Mouse (Mus musculus): Measurements from ENCODE around the gene Tmem104.

Gene Tmem104

GRCm38 (mm10) chr11:115166776-115167175, 20.5 kb upstream of the Tmem104 start:
- peak in 1 of 2 experiments; percentile 16 for DNase-seq (ENCODE audit: low spot score in 2 of 2)

GRCm38 (mm10) chr11:115167631-115168249, 19.5 kb upstream of the Tmem104 start:
- DNase-seq (ENCODE audit: low spot score in 2 of 2) = no peak

DNA sequence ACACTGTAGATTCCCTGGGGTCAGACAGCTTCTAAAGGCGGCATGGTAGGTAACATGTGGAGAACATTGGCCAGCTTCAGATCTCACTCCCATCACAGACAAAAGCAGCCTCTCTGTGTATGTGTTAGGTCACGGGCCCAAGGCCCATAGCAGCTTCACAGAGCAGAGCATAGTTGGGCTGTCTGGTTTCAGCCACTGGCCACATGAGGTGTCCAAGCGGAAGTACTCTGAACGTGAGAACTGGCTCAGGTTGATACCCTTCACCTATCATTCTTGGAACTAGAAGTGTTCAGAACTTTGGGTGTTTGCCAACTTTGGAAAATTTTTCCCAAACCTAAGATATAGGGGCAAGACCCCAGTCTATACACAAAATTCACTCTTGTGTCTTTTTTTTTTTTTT, 17.9 kb upstream of the Tmem104 start:
- no peak for DNase-seq (ENCODE audit: low spot score in 2 of 2)

DNA sequence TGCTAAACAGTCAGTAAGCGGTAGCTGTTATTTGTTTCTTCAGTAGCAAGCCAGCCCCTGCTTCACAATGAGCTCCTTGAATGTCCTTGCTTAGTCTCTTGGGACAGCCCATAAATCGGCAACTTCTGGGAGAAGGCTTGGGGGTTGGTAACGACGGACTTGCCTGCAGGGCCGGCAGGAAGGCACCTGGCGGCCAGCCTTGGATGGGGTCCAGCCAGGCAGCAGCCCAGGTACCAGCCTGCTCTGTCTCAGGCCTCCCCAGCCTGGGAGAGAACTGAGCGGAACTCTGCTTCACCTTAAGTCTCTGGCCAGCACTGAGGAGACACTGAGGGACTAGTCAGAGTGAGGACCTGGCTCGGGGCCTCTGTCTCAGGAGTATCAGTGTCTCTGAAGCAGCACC, 16.2 kb upstream of the Tmem104 start:
- no peak for DNase-seq (ENCODE audit: low spot score in 2 of 2)

GRCm38 (mm10) chr11:115172825-115173287, 14.4 kb upstream of the Tmem104 start:
- DNase-seq (ENCODE audit: low spot score in 2 of 2) = peak; percentile 52 to 57

DNA sequence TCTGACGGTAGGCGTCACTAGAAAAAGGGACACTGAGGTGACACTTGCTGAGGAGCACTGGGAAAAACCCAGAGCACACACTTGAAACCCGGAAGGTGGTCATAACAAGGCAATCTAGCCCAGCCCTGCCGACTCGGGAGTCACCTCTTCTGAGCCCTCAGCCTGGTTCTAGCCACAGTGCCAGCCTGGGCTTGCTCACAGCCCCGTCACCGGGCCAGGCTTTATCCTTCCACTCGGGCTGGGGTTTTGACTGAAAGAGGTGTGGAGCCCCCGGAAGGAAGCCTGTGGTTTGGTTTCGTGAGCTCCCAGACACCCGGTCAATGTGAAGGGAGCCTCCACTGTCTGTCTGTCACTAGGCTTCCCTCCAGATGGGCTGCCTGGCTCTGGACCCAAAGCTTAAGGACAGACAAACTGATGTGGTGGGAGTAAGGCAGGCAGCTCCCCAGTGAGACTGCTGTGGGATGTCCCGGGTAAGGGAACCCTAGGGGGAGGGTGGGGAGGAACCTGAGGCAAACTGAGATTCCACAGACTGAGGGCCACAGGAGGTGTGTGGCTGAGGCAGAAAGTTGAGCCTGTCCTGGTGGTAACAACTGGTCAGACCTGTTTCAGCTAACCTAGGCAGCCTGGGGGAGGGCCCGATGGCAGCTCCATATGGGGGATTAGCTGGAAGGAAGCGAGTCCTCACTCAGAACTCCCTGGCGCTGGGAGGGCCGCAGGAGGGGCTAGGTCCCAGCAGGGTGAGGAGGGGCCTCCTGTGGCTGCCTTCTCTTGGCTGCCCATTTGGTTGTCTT, 13.5 kb upstream of the Tmem104 start:
- DNase-seq (ENCODE audit: low spot score in 2 of 2) = no peak

- DNase-seq (ENCODE audit: low spot score in 2 of 2) = no peak
These were observed 10.7 kb upstream of the Tmem104 start for GRCm38 (mm10) chr11:115176399-115177190.

- peak; percentile 72 to 75 for DNase-seq (ENCODE audit: low spot score in 2 of 2)
These were observed 9.6 kb upstream of the Tmem104 start for GRCm38 (mm10) chr11:115177559-115178195.

GRCm38 (mm10) chr11:115178766-115179165, 8.5 kb upstream of the Tmem104 start:
- no peak for DNase-seq (ENCODE audit: low spot score in 2 of 2)

DNA sequence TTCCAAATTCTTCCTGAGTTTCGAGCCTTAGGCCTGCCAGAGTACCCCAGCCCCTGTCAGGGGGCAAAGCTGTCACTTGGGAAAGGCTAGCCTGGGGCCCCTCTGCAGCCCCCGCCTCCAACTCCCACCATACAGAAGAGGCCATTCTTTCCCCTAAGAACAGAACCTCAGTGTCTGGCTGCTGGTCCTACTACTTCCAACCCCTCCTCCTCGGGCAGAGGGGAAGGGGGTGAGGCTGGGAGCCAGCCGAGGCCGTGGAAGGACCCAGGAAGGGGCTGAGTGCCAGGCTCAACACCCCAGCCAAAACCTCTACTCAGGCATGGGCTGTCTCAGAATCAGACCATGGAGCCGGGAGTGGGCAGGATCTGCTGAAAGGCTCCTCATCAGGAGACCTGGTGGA, 8.1 kb upstream of the Tmem104 start:
- DNase-seq (ENCODE audit: low spot score in 2 of 2) = peak; percentile 81 to 84

DNA sequence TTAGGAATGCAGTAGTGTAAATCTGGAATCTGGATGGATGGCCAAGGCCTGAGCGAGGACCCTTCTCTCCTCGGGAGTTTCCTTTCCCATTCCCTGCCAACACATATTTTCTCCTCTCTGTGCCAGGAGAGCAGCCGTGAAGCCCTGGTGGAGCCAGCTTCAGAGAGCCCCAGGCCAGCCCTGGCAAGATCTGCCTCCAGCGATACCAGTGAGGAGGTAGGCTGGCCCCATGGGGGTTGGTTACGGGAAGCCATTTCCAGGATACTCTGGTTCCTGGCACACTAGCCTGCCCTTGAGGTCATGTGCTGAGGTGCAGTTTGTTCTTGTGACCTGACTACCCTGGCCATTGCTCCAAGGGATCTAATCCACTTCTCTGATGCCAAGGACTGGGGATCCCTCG, 7.4 kb upstream of the Tmem104 start:
- DNase-seq (ENCODE audit: low spot score in 2 of 2) = no peak

DNA sequence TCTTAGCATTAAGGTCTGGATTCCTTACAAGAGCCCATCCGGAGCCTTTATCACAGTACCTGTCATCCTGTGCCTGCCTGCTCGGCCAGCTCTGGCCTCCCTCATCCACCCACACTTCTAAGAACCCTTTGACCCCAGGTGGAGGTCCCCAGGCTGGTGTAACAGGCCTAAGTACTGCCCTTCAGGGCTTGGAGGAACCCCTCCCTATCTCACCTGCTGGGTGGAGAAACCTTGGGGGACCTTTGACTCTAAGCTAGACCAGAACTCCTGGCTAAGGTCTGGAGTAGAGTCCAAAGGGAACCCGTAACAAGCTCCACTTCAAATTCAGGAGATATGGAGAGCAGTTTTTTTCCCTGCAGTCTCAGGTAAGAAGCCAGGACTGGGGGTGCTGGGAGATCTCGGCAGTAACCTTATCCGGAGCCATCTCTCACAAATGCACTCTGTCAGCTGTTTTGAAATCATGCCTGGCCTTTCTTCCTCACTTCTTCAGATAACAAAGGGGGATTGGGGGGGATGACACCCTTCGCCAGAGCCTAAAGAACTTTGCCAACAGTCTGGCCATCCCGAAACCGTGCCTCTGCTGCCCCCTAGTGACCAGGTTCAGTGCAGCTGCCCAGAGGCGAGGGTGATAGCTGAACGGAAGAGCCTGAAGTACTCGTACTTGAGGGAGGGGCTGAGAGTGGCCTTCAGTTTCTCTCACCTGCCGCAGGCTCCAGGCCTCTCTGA, 5.2 kb upstream of the Tmem104 start:
- DNase-seq (ENCODE audit: low spot score in 2 of 2) = peak; percentile 72 to 86

GRCm38 (mm10) chr11:115184973-115185372, 2.3 kb upstream of the Tmem104 start:
- DNase-seq (ENCODE audit: low spot score in 2 of 2) = no peak

GRCm38 (mm10) chr11:115187693-115188092, 406 bp downstream of the Tmem104 start, which contains the start of gene Nat9:
Nat9 (minus strand) TSS chr11:115187859.
- no peak for DNase-seq (ENCODE audit: low spot score in 2 of 2)

GRCm38 (mm10) chr11:115188539-115189231, 1.4 kb downstream of the Tmem104 start:
- no peak for DNase-seq (ENCODE audit: low spot score in 2 of 2)

GRCm38 (mm10) chr11:115189304-115189703, 2.0 kb downstream of the Tmem104 start:
- DNase-seq (ENCODE audit: low spot score in 2 of 2) = no peak

DNA sequence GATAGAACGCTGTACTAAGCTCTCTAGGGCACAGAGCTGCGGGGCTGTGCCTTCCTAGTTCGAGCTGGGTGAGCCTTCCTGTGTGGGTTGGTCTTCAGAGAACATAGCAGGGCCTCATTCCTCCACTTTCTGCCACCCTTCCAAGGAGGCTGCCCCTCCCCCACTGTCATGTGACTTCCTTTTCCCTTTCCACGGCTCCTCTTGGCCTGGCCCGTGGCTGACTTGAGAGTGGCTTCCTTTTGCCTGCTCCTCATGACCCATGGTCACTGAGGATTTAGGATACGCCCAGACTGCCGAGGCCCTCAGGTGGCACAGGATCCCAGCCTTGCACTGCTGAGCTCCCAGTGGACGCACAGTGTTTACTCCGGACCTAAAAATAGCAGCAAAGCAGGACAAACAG, 4.9 kb downstream of the Tmem104 start:
- DNase-seq (ENCODE audit: low spot score in 2 of 2) = peak; percentile 52 to 72

GRCm38 (mm10) chr11:115194693-115195092, 7.4 kb downstream of the Tmem104 start:
- DNase-seq (ENCODE audit: low spot score in 2 of 2) = no peak

DNA sequence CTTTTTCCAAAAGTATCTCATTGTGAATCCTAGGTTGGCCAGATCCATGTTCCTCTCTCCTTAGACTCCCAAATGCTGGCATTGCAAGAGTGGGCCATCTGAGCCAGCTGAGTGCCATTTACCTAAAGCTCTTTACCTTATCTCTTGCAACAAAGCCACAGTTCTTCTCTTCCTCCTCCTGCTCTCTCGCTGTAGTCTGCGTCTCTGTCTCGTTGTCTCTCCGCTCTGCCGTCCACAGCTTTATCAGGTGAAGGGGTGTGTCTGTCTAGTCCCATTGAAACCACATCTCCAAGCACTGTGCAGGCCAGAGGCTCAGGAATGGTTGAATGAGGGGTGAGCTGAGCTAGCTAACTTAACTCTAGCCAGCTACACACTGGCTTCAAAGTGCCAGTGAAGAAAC, 8.6 kb downstream of the Tmem104 start:
- DNase-seq (ENCODE audit: low spot score in 2 of 2) = no peak

- DNase-seq (ENCODE audit: low spot score in 2 of 2) = no peak
These were observed 10.3 kb downstream of the Tmem104 start for GRCm38 (mm10) chr11:115197558-115197957.

All from right cerebral cortex, postnatal 10 days (tissue).